Mouse (Mus musculus) cerebellum, adult 9-11 months (tissue): Measurements from ENCODE around the gene 1700003E16Rik.

Experiments
- DNase-seq: peaks from one replicate; pipeline ENCODE4 v3.0.0; 2022

1700003E16Rik gene

DNA sequence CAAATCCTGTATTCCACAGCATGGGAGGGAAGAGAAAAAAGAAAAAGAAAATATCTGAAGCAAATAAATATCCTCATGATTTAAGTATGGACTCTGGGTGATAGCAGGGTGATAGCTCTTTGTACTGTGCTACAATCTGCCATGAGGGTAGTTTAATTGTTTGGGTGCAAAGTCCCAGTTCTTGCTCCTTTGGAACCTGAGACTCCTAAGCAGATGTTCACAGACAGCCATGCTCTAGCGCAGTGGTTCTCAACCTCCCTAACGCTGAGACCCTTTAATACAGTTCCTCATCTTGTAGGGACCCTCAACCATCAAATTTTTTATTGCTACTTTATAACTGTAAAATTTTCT is 51.8 kb downstream of the 1700003E16Rik start:
- DNase-seq = no peak

GRCm38 (mm10) chr6:83210495-83210894 is 54.3 kb downstream of the 1700003E16Rik start:
- DNase-seq = no peak

GRCm38 (mm10) chr6:83211526-83211925 is 55.3 kb downstream of the 1700003E16Rik start:
- no peak for DNase-seq
